Mouse (Mus musculus) midbrain, embryonic 14.5 days (tissue): ENCODE data around the gene Apobec3. TPM values are rescaled to one million over a fixed set of nuclear protein-coding genes. Genes with fewer than 3 reads are reported as not detected.

Experiments
- ATAC-seq: fragments of 200-750 bp; cut with Nextera tagmentation; 2 replicates; pipeline ENCODE4 v1.8.0; 2017; ENCODE audit warnings: moderate number of reproducible peaks, moderate library complexity; ENCODE audit not compliant: low FRiP score, low TSS enrichment
- DNase-seq: peaks from one replicate; pipeline ENCODE4 v3.0.0-alpha.2; 2015
- H3K27ac ChIP-seq: fragments of 300-500 bp; sonication (generic); replicated peaks from 2 replicates; pipeline ENCODE4 v1.5.1; 2014; ENCODE audit warnings: mild to moderate bottlenecking, low read depth, low read length, moderate library complexity
- H3K27me3 ChIP-seq: fragments of 300-500 bp; sonication (generic); 2 replicates; pipeline ENCODE4 v1.6.1; 2014; ENCODE audit warnings: low read length, control low read depth, mixed read lengths; ENCODE audit not compliant: control insufficient read depth, insufficient read depth
- H3K36me3 ChIP-seq: fragments of 300-500 bp; sonication (generic); 2 replicates; pipeline ENCODE4 v1.6.1; 2014; ENCODE audit warnings: low read length, control low read depth; ENCODE audit not compliant: control insufficient read depth, insufficient read depth
- H3K4me1 ChIP-seq: fragments of 300-500 bp; sonication (generic); 2 replicates; pipeline ENCODE4 v1.6.1; 2014; ENCODE audit warnings: mild to moderate bottlenecking, antibody characterized with exemption, low read length, control low read depth; ENCODE audit not compliant: control insufficient read depth, insufficient read depth
- H3K4me2 ChIP-seq: fragments of 300-500 bp; sonication (generic); 2 replicates; pipeline ENCODE4 v1.6.1; 2014; ENCODE audit warnings: mild to moderate bottlenecking, low read length, moderate library complexity
- H3K4me3 ChIP-seq: fragments of 300-500 bp; sonication (generic); replicated peaks from 2 replicates; pipeline ENCODE4 v1.5.1; 2014; ENCODE audit warnings: low read depth, low read length
- H3K9ac ChIP-seq: fragments of 300-500 bp; sonication (generic); replicated peaks from 2 replicates; pipeline ENCODE4 v1.6.1; 2014; ENCODE audit warnings: mild to moderate bottlenecking, low read length, moderate library complexity
- H3K9me3 ChIP-seq: fragments of 300-500 bp; sonication (generic); 2 replicates; pipeline ENCODE4 v1.6.1; 2016; ENCODE audit warnings: low read length, control low read depth, mixed read lengths; ENCODE audit not compliant: control insufficient read depth
- WGBS: fragments of 180-500 bp; shearing (Covaris S2); extraction: QIAGEN DNeasy Blood & Tissue Kit; methylation state at CpG from one replicate; pipeline ENCODE4 v1.1.7; 2014; 5-methylcytosine and 5-hydroxymethylcytosine counted together
- polyA plus RNA-seq: library from polyadenylated mRNA; unstranded; fragments of >200 nt; fragmentation: Nextera tagmentation; extraction: Ambion mirVana; gene quantifications from 2 replicates; pipeline ENCODE4 v1.2.1, GENCODE M21; 2014

The Apobec3 gene
- polyA plus RNA-seq, 1 experiment from 2014 or later, result 5.0 TPM

DNA sequence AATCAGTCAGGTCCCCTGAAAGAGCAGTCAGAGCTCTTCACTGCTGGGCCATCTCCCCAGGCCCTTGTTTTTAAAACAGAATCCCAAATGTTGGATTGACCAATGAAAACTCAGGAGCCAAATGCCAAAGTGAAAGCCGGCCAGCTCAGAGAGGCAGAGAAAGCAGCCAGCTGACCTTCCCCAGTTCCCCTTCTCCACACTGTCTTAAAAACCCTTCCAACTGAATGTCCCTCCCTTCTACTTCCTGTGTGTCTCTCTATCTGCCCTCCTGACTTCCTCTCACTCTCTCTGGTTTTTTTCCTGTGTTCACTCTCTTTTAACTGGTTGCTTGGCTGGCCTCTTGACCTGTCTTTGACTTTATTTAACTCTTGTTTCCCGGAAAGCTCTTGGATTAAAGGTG, 17.5 kb upstream of the Apobec3 start:
- Histone ChIP-seq H3K9me3 (no peaks in the 10 kb centered on the region), H3K27ac (no peak overlapping the region), H3K4me3 (no peak overlapping the region), H3K36me3 (no peaks in the 10 kb centered on the region), H3K9ac (no peak overlapping the region), H3K4me1 (no peaks in the 10 kb centered on the region), H3K27me3 (no peaks in the 10 kb centered on the region), H3K4me2 (no peak overlapping the region)
- WGBS, result 77% methylated on average over 2 of the region's 2 CpGs
- no peak for DNase-seq
- no peak for ATAC-seq

DNA sequence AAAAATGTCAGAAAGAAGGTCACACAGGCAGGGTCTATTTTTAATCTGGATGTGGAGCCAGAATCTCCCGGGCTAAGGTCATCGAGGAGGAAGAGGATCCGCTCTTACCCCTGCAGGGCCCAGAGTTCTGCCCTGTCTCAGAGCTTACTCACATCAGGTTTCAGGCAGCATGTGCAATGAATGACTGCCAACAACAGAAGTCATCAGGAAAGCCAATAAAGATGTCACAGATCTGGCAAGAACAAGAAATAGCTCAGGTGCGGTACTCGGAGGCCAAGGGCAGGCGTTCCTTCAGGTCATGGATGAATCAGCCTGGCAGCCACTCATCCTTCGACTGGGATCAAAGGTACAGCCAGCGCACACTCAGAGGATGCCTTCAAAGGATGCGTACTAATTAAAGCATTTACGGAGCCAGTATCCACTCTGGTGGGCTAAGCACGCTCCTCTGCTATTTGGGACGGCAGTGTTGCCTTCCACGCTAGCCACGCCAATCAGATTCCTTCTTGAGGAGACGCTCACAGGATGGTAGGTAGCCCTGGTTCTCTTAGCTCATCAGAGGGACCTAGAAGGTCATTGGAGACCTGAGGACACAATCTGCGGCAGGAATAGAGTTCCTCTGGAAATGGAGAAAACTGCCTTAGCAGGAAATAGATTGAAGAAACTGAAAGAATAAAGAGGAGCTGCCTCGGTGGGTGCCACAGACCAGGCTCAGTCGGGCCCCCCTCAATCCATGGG, 16.0 kb upstream of the Apobec3 start:
- Histone ChIP-seq H3K36me3 (no peaks in the 10 kb centered on the region), H3K27me3 (no peaks in the 10 kb centered on the region), H3K4me1 (no peaks in the 10 kb centered on the region), H3K4me2 (no peak overlapping the region), H3K9me3 (no peaks in the 10 kb centered on the region), H3K9ac (no peak overlapping the region), H3K27ac (no peak overlapping the region), H3K4me3 (no peak overlapping the region)
- WGBS, result 85% methylated on average over 18 of the region's 18 CpGs
- no peak for DNase-seq
- no peak for ATAC-seq

DNA sequence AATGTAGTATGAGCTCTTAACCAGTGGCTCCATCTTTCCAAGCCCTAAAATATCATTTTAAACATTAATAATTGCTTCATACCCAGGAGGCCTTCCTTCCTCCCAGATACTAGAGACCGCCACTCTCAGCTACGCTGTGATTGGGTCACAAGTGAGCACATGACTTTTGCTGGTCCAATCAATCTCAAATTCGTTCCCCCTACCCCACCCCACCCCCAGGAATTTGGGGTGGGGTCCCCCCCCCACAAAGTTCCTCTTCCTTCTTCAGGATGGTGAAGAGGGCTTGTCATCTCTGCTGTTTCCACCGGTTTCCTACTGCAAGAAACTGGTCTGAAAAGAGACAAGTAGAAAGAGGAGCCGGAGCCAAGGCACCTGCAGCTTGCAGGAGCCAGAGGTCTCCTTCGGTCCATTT, 12.7 kb upstream of the Apobec3 start:
- H3K27ac ChIP-seq, result no peak overlapping the region
- DNase-seq, result no peak
- no peaks in the 10 kb centered on the region for H3K9me3 ChIP-seq
- H3K27me3 ChIP-seq, result no peaks in the 10 kb centered on the region
- H3K4me1 ChIP-seq, result peaks cover 5% of the 10 kb centered on the region; the same call in 1 of the 2 replicates
- H3K4me2 ChIP-seq, result no peak overlapping the region
- 78% methylated on average over 6 of the region's 6 CpGs for WGBS
- H3K36me3 ChIP-seq, result no peaks in the 10 kb centered on the region
- H3K9ac ChIP-seq, result no peak overlapping the region
- ATAC-seq, result no peak
- no peak overlapping the region for H3K4me3 ChIP-seq

DNA sequence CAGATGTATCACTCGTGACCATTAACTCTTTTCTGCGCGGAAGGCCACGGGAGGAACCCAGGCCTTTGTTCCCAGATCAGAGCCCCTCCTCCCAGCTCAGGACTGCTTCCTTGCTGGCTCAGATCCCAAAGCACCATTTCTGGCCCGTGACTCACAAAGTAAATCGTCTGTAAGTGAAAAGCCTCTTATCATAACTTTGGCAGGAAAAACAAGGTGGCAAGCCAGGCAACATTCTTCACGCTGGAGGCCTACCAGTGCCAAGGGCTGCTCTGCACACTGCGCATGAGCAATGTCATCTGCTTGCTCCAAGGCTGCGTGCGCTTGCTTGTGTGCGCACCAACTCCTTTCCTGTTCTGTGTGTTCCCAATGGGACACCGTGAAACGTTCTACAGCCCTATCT, 12.1 kb upstream of the Apobec3 start:
- no peaks in the 10 kb centered on the region for H3K27me3 ChIP-seq
- 53% methylated on average over 13 of the region's 13 CpGs for WGBS
- ATAC-seq (no peak), DNase-seq (peak; percentile 58)
- no peak overlapping the region; the same call in 1 of the 2 replicates for H3K27ac ChIP-seq
- H3K4me1 ChIP-seq, result peaks cover 5% of the 10 kb centered on the region; the same call in 1 of the 2 replicates
- no peak overlapping the region for H3K4me3 ChIP-seq
- no peaks in the 10 kb centered on the region for H3K36me3 ChIP-seq
- no peak overlapping the region for H3K9ac ChIP-seq
- H3K4me2 ChIP-seq, result no peak overlapping the region
- no peaks in the 10 kb centered on the region for H3K9me3 ChIP-seq

DNA sequence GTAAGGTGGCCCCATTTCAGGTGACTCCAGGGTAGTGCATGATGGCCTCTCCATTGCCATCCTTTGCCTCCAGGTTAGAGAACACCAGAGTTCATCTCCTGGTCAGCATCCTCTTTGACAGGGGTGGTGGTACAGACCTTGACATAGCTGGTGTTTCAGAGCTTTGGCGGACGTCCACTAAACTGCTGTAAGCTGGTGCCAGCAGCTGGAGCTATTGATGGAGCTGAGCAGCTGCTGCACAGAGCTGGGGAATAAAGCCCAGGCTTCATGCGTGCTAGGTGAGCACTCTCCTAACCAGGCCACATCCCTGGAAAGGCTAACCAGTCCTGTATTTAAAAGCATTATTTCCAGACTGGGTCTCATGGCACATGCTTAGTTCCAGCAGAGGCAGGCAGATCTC, 11.0 kb upstream of the Apobec3 start:
- Histone ChIP-seq H3K27me3 (no peaks in the 10 kb centered on the region), H3K36me3 (no peaks in the 10 kb centered on the region), H3K27ac (no peak overlapping the region), H3K4me3 (no peak overlapping the region), H3K9ac (no peak overlapping the region), H3K4me1 (peaks cover 5% of the 10 kb centered on the region; the same call in 1 of the 2 replicates), H3K9me3 (no peaks in the 10 kb centered on the region), H3K4me2 (no peak overlapping the region)
- DNase-seq, result no peak
- no peak for ATAC-seq
- WGBS, result 85% methylated on average over 3 of the region's 3 CpGs

DNA sequence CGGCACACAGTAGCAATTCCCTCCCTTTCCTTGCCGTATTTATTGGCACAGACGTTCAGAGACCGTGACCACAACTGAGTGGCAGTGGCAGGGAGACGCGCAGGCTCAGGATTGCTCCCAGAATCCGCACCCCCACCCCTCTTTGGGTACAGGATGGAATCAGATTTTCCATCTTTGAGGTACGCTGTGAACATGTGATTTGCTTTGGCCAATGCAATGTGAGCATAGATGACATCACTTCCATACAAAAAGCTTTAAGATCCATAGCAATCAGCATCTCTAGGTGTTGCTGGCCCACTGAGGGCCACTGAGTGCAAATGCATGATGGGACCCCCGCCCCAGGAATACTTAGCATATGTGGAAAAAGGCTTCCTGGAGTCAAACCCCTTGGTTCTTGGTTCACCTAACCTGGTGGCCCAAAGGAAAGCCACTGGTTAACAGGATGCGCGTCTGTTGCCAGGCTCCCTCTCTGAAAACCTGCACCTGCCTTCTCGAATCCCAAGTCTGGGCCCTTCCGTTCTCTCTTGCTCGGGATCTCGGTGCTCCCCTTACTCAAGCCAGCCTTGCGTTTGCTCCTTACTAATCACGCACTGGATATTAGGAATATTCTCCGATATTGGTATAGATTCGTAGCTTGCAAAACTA, 8.7 kb upstream of the Apobec3 start:
- Histone ChIP-seq H3K36me3 (no peaks in the 10 kb centered on the region), H3K4me2 (peak overlapping the region; percentile 77), H3K27ac (peak overlapping the region; percentile 92), H3K9ac (peak overlapping the region; percentile 69), H3K9me3 (no peaks in the 10 kb centered on the region), H3K4me3 (peak overlapping the region; percentile 43), H3K27me3 (no peaks in the 10 kb centered on the region), H3K4me1 (peaks cover 5% of the 10 kb centered on the region; the same call in 1 of the 2 replicates)
- 17% methylated on average over 19 of the region's 19 CpGs for WGBS
- ATAC-seq (peak; percentile 77), DNase-seq (peak; percentile 84)

DNA sequence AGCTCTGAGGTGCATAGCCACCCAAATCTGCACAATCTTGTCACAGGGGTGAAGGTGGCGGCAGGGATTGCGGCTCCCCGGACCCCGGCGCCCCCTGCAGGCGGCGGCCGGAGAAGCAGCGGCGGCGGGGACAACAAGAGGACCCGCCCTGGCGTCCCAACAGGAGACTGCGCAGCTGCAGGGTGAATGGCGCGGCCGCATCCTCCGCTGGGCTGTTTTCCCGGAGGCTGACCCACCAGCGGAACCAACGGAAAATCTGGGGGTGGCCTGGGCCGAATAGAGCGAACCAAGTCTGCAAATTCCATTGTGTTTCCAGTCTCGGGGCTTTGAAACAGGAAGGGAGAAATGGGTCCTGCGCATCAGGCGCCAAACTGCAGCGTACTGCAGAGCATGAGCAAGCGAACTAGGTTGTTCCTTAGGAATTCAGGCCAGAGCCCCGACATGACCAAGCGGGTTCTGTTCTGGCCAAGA, 8.1 kb upstream of the Apobec3 start:
- Histone ChIP-seq H3K4me3 (peak overlapping the region; percentile 43), H3K27me3 (no peaks in the 10 kb centered on the region), H3K4me1 (peaks cover 5% of the 10 kb centered on the region; the same call in 1 of the 2 replicates), H3K9ac (peak overlapping the region; percentile 69), H3K9me3 (no peaks in the 10 kb centered on the region), H3K27ac (peak overlapping the region; percentile 92), H3K36me3 (no peaks in the 10 kb centered on the region), H3K4me2 (peak overlapping the region; percentile 77)
- peak; percentile 97 for DNase-seq
- peak; percentile 92 for ATAC-seq
- whole genome bisulfite sequencing, result under 1% methylated on average over 30 of the region's 30 CpGs

DNA sequence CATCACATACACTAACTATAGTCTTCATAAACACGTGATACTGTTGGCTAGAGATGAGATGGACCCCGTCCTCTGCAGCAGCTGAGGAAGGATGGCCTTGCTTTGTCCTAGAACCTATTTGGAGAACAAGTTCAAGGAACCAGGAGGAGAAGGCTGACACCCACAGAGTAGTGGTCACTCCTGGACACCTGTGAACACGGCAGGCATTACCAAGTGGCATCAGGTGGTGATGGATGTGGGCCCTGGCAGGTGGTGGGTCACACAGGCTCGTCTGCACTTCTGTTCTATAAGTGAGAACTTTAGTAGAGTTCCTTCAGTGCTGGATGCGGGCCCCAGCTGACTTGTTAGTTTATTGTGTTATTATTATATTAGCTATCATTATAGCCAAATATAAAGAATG, 6.6 kb upstream of the Apobec3 start:
- 77% methylated on average over 5 of the region's 5 CpGs for WGBS
- DNase-seq, result no peak
- no peak overlapping the region for H3K27ac ChIP-seq

DNA sequence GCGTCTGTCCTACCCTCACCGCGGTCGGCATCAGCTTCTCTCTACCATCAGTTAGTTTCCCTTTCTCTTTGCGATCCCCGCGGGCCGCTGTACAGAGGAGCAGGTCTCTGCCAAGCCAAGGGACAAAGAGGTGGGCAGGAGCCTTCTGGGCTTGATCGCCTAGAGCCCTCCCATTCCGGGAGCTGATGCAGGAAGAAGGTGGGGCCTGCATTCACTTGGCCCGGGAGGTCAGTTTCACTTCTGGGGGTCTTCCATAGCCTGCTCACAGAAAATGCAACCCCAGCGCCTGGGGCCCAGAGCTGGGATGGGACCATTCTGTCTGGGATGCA, 718 bp downstream of the Apobec3 start:
- under 1% methylated on average over 12 of the region's 12 CpGs for WGBS
- Histone ChIP-seq H3K4me3 (peak overlapping the region; percentile 20), H3K4me1 (no peaks in the 10 kb centered on the region; the same call in none of the 2 replicates), H3K36me3 (no peaks in the 10 kb centered on the region), H3K27ac (no peak overlapping the region), H3K9me3 (no peaks in the 10 kb centered on the region), H3K27me3 (no peaks in the 10 kb centered on the region), H3K9ac (no peak overlapping the region), H3K4me2 (peak overlapping the region; percentile 41)
- DNase-seq, result peak; percentile 37
- ATAC-seq, result no peak

More for the DNA sequence above, 6.6 kb upstream of the Apobec3 start:
- no peak overlapping the region for H3K9ac ChIP-seq
- ATAC-seq, result no peak
- H3K36me3 ChIP-seq, result no peaks in the 10 kb centered on the region
- peaks cover 5% of the 10 kb centered on the region; the same call in 1 of the 2 replicates for H3K4me1 ChIP-seq
- no peak overlapping the region for H3K4me2 ChIP-seq
- H3K9me3 ChIP-seq, result no peaks in the 10 kb centered on the region
- no peaks in the 10 kb centered on the region for H3K27me3 ChIP-seq
- no peak overlapping the region for H3K4me3 ChIP-seq
